Mouse (Mus musculus) stomach, postnatal 0 days (tissue): ENCODE data around the gene Abca17. TPM values are rescaled to one million over a fixed set of nuclear protein-coding genes. Genes with fewer than 3 reads are reported as not detected.

ENCODE experiments used
- ATAC-seq: fragments of 200-750 bp; cut with Nextera tagmentation; 2 replicates; pipeline ENCODE4 v1.8.0; 2017; ENCODE audit not compliant: low FRiP score, low TSS enrichment
- DNase-seq: peaks from one replicate; pipeline ENCODE4 v3.0.0-alpha.2; 2016; ENCODE audit warnings: low spot score
- H3K27ac ChIP-seq: fragments of 300-500 bp; sonication (generic); replicated peaks from 2 replicates; pipeline ENCODE4 v1.5.1; 2014; ENCODE audit warnings: mild to moderate bottlenecking, control low read depth
- H3K27me3 ChIP-seq: fragments of 300-500 bp; sonication (generic); 2 replicates; pipeline ENCODE4 v1.6.1; 2014; ENCODE audit warnings: low read length; ENCODE audit not compliant: control insufficient read depth, insufficient read depth
- H3K36me3 ChIP-seq: fragments of 300-500 bp; sonication (generic); 2 replicates; pipeline ENCODE4 v1.6.1; 2014; ENCODE audit warnings: low read length, mixed read lengths; ENCODE audit not compliant: control insufficient read depth, insufficient read depth
- H3K4me1 ChIP-seq: fragments of 300-500 bp; sonication (generic); replicated peaks from 2 replicates; pipeline ENCODE4 v1.6.1; 2014; ENCODE audit warnings: antibody characterized with exemption; ENCODE audit not compliant: control insufficient read depth, insufficient read depth
- H3K4me2 ChIP-seq: fragments of 300-500 bp; sonication (generic); replicated peaks from 2 replicates; pipeline ENCODE4 v1.6.1; 2014; ENCODE audit warnings: low read depth, mild to moderate bottlenecking, control low read depth, moderate library complexity
- H3K4me3 ChIP-seq: fragments of 300-500 bp; sonication (generic); 2 replicates; pipeline ENCODE4 v1.5.1; 2014; ENCODE audit warnings: low read depth, low read length, control low read depth
- H3K9ac ChIP-seq: fragments of 300-500 bp; sonication (generic); 2 replicates; pipeline ENCODE4 v1.6.1; 2014; ENCODE audit warnings: mild to moderate bottlenecking, low read length, control low read depth, mixed read lengths
- H3K9me3 ChIP-seq: fragments of 300-500 bp; sonication (generic); 2 replicates; pipeline ENCODE4 v1.6.1; 2016; ENCODE audit warnings: low read length; ENCODE audit not compliant: control insufficient read depth
- CTCF ChIP-seq: IDR thresholded peaks from 2 replicates; pipeline ENCODE4 v1.5.1; 2016; ENCODE audit warnings: antibody characterized with exemption, low read depth, mild to moderate bottlenecking, moderate library complexity
- EP300 ChIP-seq: optimal IDR thresholded peaks from 2 replicates; pipeline ENCODE3; 2016; ENCODE audit warnings: antibody characterized with exemption
- WGBS: fragments of 180-500 bp; shearing (Covaris S2); extraction: QIAGEN DNeasy Blood & Tissue Kit; methylation state at CpG from one replicate; pipeline ENCODE4 v1.1.7; 2014; 5-methylcytosine and 5-hydroxymethylcytosine counted together
- polyA plus RNA-seq: library from polyadenylated mRNA; unstranded; fragments of >200 nt; fragmentation: Nextera tagmentation; extraction: Ambion mirVana; gene quantifications from 2 replicates; pipeline ENCODE4 v1.2.1, GENCODE M21; 2015

Gene Abca17
- polyA plus RNA-seq, 1 experiment from 2014 or later, result not detected

DNA sequence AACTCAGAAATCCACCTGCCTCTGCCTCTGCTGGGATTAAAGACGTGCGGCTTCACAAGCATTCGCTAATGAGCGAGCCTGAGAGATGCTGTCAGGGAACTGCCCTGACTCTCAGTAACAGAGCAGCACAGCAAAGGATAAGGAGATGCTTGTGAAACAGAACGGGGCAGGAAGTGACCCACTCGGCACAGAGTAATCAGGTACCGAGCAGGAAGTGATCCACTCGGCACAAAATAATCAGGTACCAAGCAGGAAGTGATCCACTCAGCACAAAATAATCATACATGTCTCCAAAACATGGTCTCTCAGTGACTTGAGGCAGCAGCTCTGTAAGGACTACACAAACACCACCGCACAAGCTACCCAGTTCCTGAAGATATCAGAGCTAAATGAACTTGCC, 62.4 kb downstream of the Abca17 start:
- Histone ChIP-seq H3K27me3 (no peaks in the 10 kb centered on the region), H3K4me1 (no peaks in the 10 kb centered on the region), H3K27ac (no peak overlapping the region), H3K9me3 (no peaks in the 10 kb centered on the region), H3K4me2 (no peak overlapping the region), H3K9ac (no peak overlapping the region), H3K4me3 (no peak overlapping the region), H3K36me3 (no peaks in the 10 kb centered on the region)
- TF ChIP-seq CTCF, result no peak
- TF ChIP-seq EP300, result no peak
- DNase-seq (no peak), ATAC-seq (no peak)
- WGBS, result 74% methylated on average over 9 of the region's 9 CpGs

DNA sequence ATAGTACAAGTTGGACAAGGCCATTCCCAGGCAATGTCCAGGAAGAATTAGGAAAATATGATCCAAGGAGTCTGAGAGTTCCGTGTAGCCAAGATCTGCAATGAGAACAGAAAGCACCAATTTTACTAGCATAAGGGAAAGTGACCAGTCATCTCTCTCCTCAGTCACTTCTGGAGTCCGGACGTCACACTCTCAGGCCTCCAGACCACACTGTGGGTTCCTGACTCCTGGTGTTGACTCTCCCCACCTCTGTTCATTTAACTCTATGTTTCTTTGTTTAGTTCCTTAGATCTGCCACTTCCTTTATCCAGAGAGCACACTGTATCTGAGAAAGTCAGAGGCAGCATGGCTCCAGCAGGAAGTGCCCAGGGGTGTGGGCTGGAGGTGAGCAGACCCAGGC, 65.2 kb downstream of the Abca17 start:
- Histone ChIP-seq H3K36me3 (no peaks in the 10 kb centered on the region), H3K4me3 (no peak overlapping the region), H3K27ac (no peak overlapping the region), H3K9me3 (no peaks in the 10 kb centered on the region), H3K27me3 (no peaks in the 10 kb centered on the region), H3K9ac (no peak overlapping the region), H3K4me2 (no peak overlapping the region), H3K4me1 (no peaks in the 10 kb centered on the region)
- TF ChIP-seq EP300 (no peak), CTCF (no peak)
- DNase-seq (no peak), ATAC-seq (peak; percentile 53; the same call in 1 of the 2 replicates)
- 50% methylated on average over 3 of the region's 3 CpGs for WGBS

DNA sequence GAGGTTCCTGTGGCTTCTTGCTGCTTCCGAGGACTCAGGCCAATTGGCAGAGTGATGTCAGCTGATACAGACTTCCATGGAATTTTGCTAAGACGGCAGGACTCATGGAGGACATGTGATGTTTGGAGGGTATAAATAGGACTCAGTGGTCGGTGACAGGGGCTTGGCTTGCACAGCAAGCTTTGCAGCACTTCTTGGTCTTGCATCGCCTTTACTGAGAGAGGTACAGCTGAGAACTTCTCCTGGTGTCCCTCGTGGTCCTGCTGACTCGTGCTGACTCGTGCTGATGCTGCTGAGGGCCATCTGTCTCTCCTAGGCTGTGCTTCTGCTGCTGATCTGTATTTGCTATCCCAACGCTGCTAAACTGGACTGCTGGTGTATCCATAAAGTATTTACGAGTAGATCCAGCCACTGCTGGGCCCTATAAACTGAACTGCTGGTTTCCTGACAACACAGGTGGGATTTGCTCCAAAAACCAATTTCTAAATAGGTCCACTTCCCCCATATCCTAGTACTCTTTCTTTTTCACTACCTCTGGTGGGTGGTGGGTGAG, 67.5 kb downstream of the Abca17 start:
- ATAC-seq, result no peak
- H3K9me3 ChIP-seq, result no peaks in the 10 kb centered on the region
- no peaks in the 10 kb centered on the region for H3K27me3 ChIP-seq
- H3K9ac ChIP-seq, result no peak overlapping the region
- H3K4me3 ChIP-seq, result no peak overlapping the region
- no peak overlapping the region for H3K4me2 ChIP-seq
- no peaks in the 10 kb centered on the region for H3K36me3 ChIP-seq
- H3K27ac ChIP-seq, result no peak overlapping the region
- H3K4me1 ChIP-seq, result no peaks in the 10 kb centered on the region
- 66% methylated on average over 9 of the region's 9 CpGs for WGBS
- no peak for DNase-seq
- TF ChIP-seq EP300 (no peak), CTCF (no peak)

DNA sequence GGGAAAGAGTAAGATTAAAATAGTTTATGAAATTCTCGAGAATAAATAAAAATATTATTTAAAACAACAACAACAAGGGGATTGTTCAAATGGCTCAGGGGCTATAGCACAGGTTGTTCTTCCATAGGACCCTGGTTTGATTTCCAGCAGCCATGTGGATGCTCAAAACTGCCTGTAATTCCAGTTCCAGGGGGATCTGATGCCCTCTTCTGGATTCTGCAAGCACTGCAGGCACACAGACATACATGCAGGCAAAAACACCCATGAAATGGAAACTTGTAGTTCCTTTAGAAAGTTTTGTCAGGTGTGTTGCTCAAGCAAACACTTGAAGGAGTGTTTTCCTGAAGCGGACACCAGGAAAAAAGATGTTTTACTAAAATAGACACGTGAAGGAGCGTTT, 68.2 kb downstream of the Abca17 start:
- no peaks in the 10 kb centered on the region for H3K27me3 ChIP-seq
- no peaks in the 10 kb centered on the region for H3K36me3 ChIP-seq
- no peak overlapping the region for H3K4me3 ChIP-seq
- H3K4me1 ChIP-seq, result no peaks in the 10 kb centered on the region
- TF ChIP-seq CTCF (peak; percentile 59), EP300 (no peak)
- H3K27ac ChIP-seq, result no peak overlapping the region
- DNase-seq, result no peak
- no peak overlapping the region for H3K9ac ChIP-seq
- H3K4me2 ChIP-seq, result no peak overlapping the region
- ATAC-seq, result no peak
- WGBS, result 68% methylated on average over 4 of the region's 4 CpGs
- H3K9me3 ChIP-seq, result no peaks in the 10 kb centered on the region

DNA sequence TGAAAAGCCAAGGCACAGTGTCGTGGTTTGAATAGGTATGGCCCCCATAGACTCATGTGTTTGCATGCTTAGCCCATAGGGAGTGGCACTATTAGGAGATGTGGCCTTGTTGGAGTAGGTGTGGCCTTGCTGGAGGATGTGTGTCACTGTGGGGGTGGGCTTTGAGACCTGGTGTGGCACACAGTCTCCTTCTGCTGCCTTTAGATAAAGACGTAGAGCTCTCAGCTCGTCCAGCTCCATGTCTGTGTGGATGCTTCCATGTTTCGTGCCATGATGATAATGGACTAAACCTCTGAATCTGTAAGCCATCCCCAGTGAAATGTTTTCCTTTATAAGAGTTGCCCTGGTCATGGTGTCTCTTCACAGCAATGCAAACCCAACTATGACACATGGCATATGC, 71.0 kb downstream of the Abca17 start:
- ATAC-seq (no peak), DNase-seq (no peak)
- Histone ChIP-seq H3K36me3 (no peaks in the 10 kb centered on the region), H3K4me3 (no peak overlapping the region), H3K4me1 (no peaks in the 10 kb centered on the region), H3K9me3 (no peaks in the 10 kb centered on the region), H3K27me3 (no peaks in the 10 kb centered on the region), H3K9ac (no peak overlapping the region), H3K4me2 (no peak overlapping the region), H3K27ac (no peak overlapping the region)
- 77% methylated on average over 4 of the region's 4 CpGs for WGBS
- no peak for TF ChIP-seq CTCF
- TF ChIP-seq EP300, result no peak

DNA sequence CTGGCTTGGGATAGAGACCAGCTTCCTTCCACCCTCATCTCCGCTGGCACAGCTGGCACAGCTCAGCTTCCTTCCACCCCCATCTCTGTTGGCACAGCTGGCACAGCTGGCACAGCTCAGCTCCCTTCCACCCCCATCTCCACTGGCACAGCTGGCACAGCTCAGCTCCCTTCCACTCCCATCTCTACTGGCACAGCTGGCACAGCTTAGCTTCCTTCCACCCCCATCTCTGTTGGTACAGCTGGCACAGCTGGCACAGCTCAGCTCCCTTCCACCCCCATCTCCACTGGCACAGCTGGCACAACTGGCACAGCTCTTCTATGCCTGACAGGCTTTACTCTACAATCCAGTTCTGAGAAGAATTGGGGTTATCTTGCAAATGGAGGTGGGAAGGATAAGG, 83.7 kb downstream of the Abca17 start:
- ATAC-seq (no peak), DNase-seq (no peak)
- Histone ChIP-seq H3K4me3 (no peak overlapping the region), H3K4me2 (no peak overlapping the region), H3K27me3 (no peaks in the 10 kb centered on the region), H3K4me1 (no peaks in the 10 kb centered on the region), H3K27ac (no peak overlapping the region), H3K9ac (no peak overlapping the region), H3K9me3 (no peaks in the 10 kb centered on the region), H3K36me3 (no peaks in the 10 kb centered on the region)
- 69% methylated on average over 1 of the region's 1 CpGs for WGBS
- TF ChIP-seq EP300 (no peak), CTCF (no peak)
